Mouse (Mus musculus): Measurements from ENCODE around the gene Zfp609.
"Not testable (repeated sequence)": the region's sequence is repeated elsewhere in the genome, so short reads cannot be mapped to it uniquely, and the experiment has no call there.

The Zfp609 gene

GRCm38 (mm10) chr9:65812841-65813240 is 14.5 kb downstream of the Zfp609 start:
- no peak for DNase-seq (ENCODE audit: low spot score in 2 of 2)

GRCm38 (mm10) chr9:65811784-65812183 is 15.6 kb downstream of the Zfp609 start:
- DNase-seq (ENCODE audit: low spot score in 2 of 2): no peak

GRCm38 (mm10) chr9:65807818-65808217 is 19.5 kb downstream of the Zfp609 start:
- no peak for DNase-seq (ENCODE audit: low spot score in 2 of 2)

- DNase-seq (ENCODE audit: low spot score in 2 of 2): no peak
Observed at GRCm38 (mm10) chr9:65807251-65807650, 20.1 kb downstream of the Zfp609 start.

- no peak for DNase-seq (ENCODE audit: low spot score in 2 of 2)
Observed at GRCm38 (mm10) chr9:65799770-65800169, 27.6 kb downstream of the Zfp609 start.

- no peak for DNase-seq (ENCODE audit: low spot score in 2 of 2)
Observed at GRCm38 (mm10) chr9:65795651-65796050, 31.7 kb downstream of the Zfp609 start.

GRCm38 (mm10) chr9:65794313-65794712 is 33.1 kb downstream of the Zfp609 start:
- no peak for DNase-seq (ENCODE audit: low spot score in 2 of 2)

- no peak for DNase-seq (ENCODE audit: low spot score in 2 of 2)
Observed at GRCm38 (mm10) chr9:65793506-65793905, 33.9 kb downstream of the Zfp609 start.

- DNase-seq (ENCODE audit: low spot score in 2 of 2): no peak
Observed at GRCm38 (mm10) chr9:65793086-65793485, 34.3 kb downstream of the Zfp609 start.

GRCm38 (mm10) chr9:65791846-65792245 is 35.5 kb downstream of the Zfp609 start:
- no peak for DNase-seq (ENCODE audit: low spot score in 2 of 2)

- no peak for DNase-seq (ENCODE audit: low spot score in 2 of 2)
Observed at GRCm38 (mm10) chr9:65791106-65791505, 36.3 kb downstream of the Zfp609 start.

GRCm38 (mm10) chr9:65789788-65790187 is 37.6 kb downstream of the Zfp609 start:
- no peak for DNase-seq (ENCODE audit: low spot score in 2 of 2)

- DNase-seq (ENCODE audit: low spot score in 2 of 2): no peak
Observed at GRCm38 (mm10) chr9:65788556-65788955, 38.8 kb downstream of the Zfp609 start.

GRCm38 (mm10) chr9:65787829-65788344 is 39.5 kb downstream of the Zfp609 start:
- no peak for DNase-seq (ENCODE audit: low spot score in 2 of 2)

- DNase-seq (ENCODE audit: low spot score in 2 of 2): no peak
Observed at GRCm38 (mm10) chr9:65786885-65787787, 40.2 kb downstream of the Zfp609 start.

- no peak for DNase-seq (ENCODE audit: low spot score in 2 of 2)
Observed at GRCm38 (mm10) chr9:65785772-65786368, 41.5 kb downstream of the Zfp609 start.

GRCm38 (mm10) chr9:65779619-65780018 is 47.7 kb downstream of the Zfp609 start:
- DNase-seq (ENCODE audit: low spot score in 2 of 2): not testable (repeated sequence)

GRCm38 (mm10) chr9:65776874-65777432 is 50.4 kb downstream of the Zfp609 start:
- DNase-seq (ENCODE audit: low spot score in 2 of 2): no peak

GRCm38 (mm10) chr9:65776137-65776872 is 51.1 kb downstream of the Zfp609 start:
- DNase-seq (ENCODE audit: low spot score in 2 of 2): no peak

- DNase-seq (ENCODE audit: low spot score in 2 of 2): no peak
Observed at GRCm38 (mm10) chr9:65773783-65774182, 53.6 kb downstream of the Zfp609 start.

GRCm38 (mm10) chr9:65771011-65771664 is 56.2 kb downstream of the Zfp609 start:
- DNase-seq (ENCODE audit: low spot score in 2 of 2): no peak

All from spleen, postnatal 14 days (tissue).